ENCODE assay signal across 7 mouse cellular contexts in genomic region chr11:23067395-23068136, GRCm38 (mm10).
DNase-seq lines count a peak whose midpoint lies in the region; ATAC-seq lines count a peak whose summit lies in the region.

No protein-coding gene starts in this region.

- WGBS in embryonic facial prominence, embryonic 10.5 days, result 1% methylated on average over 49 of the region's 49 CpGs
- 2% methylated on average over 49 of the region's 49 CpGs for WGBS in limb, embryonic 10.5 days
- 2% methylated on average over 49 of the region's 49 CpGs for WGBS in midbrain, embryonic 13.5 days

- H3K9ac ChIP-seq in midbrain, embryonic 13.5 days (replicated peaks), result peak overlapping the region; percentile 70

- H3K27me3 ChIP-seq in embryonic facial prominence, embryonic 10.5 days (replicated peaks; ENCODE audit: low read depth, poor library complexity, severe bottlenecking), result no peaks in the 10 kb centered on the region
- H3K27me3 ChIP-seq in limb, embryonic 10.5 days (ENCODE audit: low read depth, poor library complexity, severe bottlenecking), result no peaks in the 10 kb centered on the region
- no peaks in the 10 kb centered on the region for H3K27me3 ChIP-seq in midbrain, embryonic 13.5 days

- peaks cover 8% of the 10 kb centered on the region for H3K4me1 ChIP-seq in embryonic facial prominence, embryonic 10.5 days
- peaks cover 13% of the 10 kb centered on the region for H3K4me1 ChIP-seq in limb, embryonic 10.5 days
- H3K4me1 ChIP-seq in midbrain, embryonic 13.5 days (replicated peaks), result peaks cover 4% of the 10 kb centered on the region

- peak overlapping the region; percentile 88 for H3K27ac ChIP-seq in embryonic facial prominence, embryonic 10.5 days (replicated peaks)
- peak overlapping the region; percentile 89 for H3K27ac ChIP-seq in limb, embryonic 10.5 days
- peak overlapping the region; percentile 64 for H3K27ac ChIP-seq in midbrain, embryonic 13.5 days

- H3K9me3 ChIP-seq in embryonic facial prominence, embryonic 10.5 days, result no peaks in the 10 kb centered on the region
- H3K9me3 ChIP-seq in limb, embryonic 10.5 days (replicated peaks), result no peaks in the 10 kb centered on the region
- no peaks in the 10 kb centered on the region for H3K9me3 ChIP-seq in midbrain, embryonic 13.5 days

- H3K4me2 ChIP-seq in midbrain, embryonic 13.5 days (replicated peaks), result peak overlapping the region; percentile 55

- peak overlapping the region; percentile 80 for H3K4me3 ChIP-seq in embryonic facial prominence, embryonic 10.5 days
- peak overlapping the region; percentile 76 for H3K4me3 ChIP-seq in limb, embryonic 10.5 days
- peak overlapping the region; percentile 59 for H3K4me3 ChIP-seq in midbrain, embryonic 13.5 days (replicated peaks)

- DNase-seq in adrenal gland, postnatal 10 days, result peak; percentile 93
- peak; percentile 91 for DNase-seq in embryonic facial prominence, embryonic 10.5 days (ENCODE audit: low spot score)
- DNase-seq in kidney, adult 11 months, result peak; percentile 88
- peak; percentile 89 for DNase-seq in limb, embryonic 10.5 days (ENCODE audit: low spot score)
- DNase-seq in spleen, adult 12 weeks (ENCODE audit: low spot score), result peak; percentile 77

- no peaks in the 10 kb centered on the region for H3K36me3 ChIP-seq in embryonic facial prominence, embryonic 10.5 days (replicated peaks)
- no peaks in the 10 kb centered on the region for H3K36me3 ChIP-seq in limb, embryonic 10.5 days
- H3K36me3 ChIP-seq in midbrain, embryonic 13.5 days, result no peaks in the 10 kb centered on the region

- ATAC-seq in granulocyte monocyte progenitor cell, adult 5-6 weeks (replicated peaks; ENCODE audit: poor library complexity, severe bottlenecking), result peak; percentile 99
- ATAC-seq in midbrain, embryonic 13.5 days, result peak; percentile 100

Comparison
In these comparisons a context has a peak if more than half of its experiments do, and no peak if none do; other contexts are left out.
1. Peak in every context shown above with its lines: DNase-seq, ATAC-seq, H3K4me3 ChIP-seq and H3K27ac ChIP-seq.